Mouse (Mus musculus): ENCODE measurements around the gene Lpcat2.
"Not testable (repeated sequence)": the region's sequence is repeated elsewhere in the genome, so short reads cannot be mapped to it uniquely, and the experiment has no call there.

The Lpcat2 gene

DNA sequence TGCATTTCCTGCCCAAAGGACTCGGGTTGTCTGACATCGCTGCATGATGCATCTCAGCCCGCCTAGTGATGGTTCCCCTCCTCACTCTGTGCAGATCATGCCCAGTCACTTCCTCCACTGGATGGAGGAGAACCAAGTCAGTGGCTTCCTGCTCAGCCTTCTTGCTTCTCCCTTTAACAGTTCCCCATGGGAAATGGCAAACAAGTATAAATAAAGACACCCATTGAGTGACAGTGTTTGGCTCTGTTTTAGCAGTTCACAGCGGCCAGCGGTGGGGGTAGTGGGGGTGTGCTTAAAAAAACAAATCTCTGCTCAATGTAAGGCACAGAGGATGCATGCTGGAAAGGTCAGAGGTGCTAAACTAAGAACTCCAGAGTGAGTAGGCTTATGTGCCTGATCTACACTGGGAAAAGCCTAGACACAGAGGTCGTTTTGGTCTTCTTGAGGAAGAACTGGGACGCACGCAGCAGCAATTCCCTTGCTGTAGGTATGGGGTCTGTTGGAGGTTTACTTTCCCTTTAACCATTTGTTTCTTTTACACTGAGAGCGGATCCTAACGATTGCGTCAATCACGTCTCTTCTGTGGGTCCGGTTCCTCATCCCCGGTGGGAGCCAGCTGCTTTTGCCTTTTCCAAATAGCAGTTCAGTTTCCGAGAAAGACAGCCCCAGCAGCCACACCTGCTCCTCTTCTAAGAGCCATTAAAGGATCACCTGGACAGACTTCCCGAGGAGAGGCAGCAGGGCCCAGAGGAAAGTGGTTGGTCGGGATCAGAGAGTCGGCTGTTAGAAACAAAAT lies 1.8 kb upstream of the Lpcat2 start:
- DNase-seq (ENCODE audit: low read depth, low spot score) = no peak

GRCm38 (mm10) chr8:92854673-92855072 lies 466 bp upstream of the Lpcat2 start:
- DNase-seq (ENCODE audit: low read depth, low spot score) = no peak

GRCm38 (mm10) chr8:92856273-92856986 lies 1.3 kb downstream of the Lpcat2 start:
- no peak for DNase-seq (ENCODE audit: low read depth, low spot score)

DNA sequence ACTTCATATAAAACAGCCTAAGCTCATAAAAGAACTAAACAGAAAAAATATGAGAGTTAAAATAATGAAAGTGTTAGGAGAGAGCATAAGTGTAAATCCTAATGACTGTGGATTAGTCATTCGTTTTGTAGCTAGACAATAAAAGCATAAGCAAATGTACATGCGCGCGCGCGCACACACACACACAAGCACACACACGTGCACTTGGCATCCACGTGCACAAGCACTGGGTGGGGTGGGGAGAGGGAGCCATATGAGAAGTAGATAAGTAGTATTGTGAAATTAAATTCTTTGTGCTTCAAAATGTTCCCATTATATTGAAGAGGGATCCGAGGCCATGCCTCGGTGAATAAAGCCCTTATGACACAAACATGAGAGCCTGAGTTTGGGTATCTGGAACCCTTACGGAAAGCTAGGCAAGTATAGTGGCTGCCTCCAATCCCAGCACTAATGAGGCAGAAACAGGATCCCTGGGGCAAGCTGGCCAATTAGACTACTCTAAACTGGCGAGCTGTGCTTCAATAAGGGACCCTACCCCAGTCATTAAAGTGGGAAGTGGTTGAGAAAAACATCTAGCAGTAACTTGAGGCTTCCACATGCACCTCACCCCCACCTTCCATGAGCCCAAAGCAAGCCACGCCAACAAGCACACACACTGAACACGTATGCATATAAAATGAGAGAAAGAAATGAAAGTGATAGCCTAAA lies 3.5 kb downstream of the Lpcat2 start:
- no peak for DNase-seq (ENCODE audit: low read depth, low spot score)

DNA sequence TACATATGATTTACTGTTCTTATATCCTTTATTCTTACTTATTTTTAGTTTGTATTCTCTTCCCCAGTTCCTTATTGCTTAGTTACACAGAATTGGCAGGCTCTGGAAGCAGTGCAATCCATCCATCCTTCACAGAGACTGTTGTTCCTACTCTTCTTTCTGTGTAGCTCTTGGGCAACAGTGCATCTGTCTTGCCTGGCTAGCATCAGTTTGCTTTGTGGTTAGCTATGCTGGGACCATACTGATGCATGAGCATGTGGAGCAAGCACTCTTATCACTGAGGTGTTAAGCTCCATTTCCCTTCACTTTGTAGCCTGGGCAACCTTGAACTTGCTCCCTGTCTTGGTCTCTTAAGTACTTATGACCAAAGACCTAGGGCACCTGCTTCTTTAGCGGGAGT lies 6.8 kb downstream of the Lpcat2 start:
- DNase-seq (ENCODE audit: low read depth, low spot score) = no peak

- DNase-seq (ENCODE audit: low read depth, low spot score) = no peak
These were observed 15.1 kb downstream of the Lpcat2 start for GRCm38 (mm10) chr8:92870281-92870680.

DNA sequence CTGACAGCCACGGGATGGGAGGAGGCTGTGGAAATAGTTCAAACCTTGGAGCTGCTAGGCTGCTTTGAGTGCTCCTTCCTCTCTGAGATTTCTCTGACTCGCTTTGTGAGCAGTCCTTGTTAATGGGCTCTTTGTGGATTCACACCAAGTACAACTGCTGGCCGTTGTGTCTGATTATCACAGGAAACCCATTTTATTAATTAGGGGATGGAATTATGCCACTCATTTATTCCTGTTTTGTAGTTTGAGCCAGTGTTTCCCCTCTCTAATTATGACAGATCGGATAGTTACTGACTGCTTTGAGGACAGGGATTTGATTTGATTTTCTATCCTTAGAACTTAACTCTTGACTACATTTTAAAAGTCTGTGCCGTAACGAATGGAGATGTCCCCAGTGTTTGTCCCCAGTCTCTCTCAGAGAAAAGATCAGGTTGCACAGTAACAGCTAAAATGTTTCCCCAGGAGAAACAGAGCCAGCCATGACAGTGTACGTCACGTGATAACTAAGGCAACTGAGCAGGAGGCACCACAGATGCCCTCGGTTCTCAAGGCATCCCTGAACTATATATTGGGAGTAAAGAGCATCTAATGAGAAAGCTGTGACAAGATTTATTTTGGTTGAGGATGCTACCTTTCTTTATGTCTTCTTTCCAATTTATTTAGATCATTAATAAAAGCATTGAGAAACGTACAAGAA lies 17.1 kb downstream of the Lpcat2 start:
- DNase-seq (ENCODE audit: low read depth, low spot score) = no peak

DNA sequence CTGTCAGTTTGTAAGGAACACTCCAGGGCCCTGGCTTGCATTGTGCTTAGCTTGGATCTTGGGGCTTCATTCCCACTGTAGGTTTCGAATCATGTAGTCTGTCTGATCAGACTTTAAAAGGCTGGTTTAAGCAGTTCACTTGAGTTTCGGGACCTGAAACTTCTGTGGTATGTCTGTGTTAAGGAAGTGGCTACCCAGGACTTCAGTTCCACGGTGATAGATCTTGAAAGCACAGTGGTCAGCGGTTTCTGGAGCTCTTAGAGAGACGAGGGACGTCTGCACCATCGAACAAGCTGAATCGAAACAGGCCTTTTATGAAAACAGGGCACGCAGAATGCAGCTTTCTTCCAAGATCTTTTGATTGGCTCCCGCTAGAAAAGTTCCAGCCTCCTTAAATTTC lies 20.7 kb downstream of the Lpcat2 start:
- DNase-seq (ENCODE audit: low read depth, low spot score) = no peak

DNA sequence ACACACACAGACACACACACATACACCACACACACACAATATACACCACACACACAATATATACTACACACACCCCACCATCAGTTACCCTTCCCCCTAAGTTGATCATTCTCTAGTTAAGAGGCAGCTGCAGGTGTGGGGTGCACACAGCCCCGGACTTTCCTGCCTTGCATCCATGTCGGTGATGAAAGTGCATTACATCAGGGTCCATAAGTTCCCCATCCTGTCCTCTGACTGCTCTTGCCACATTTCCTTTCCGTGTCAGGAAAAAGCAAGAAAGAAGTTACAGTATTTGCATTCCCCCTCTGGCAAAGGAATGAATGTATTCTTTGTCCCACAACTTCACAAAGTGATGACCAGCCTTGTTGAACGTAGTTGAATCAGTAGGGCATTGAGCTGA lies 26.1 kb downstream of the Lpcat2 start:
- no peak for DNase-seq (ENCODE audit: low read depth, low spot score)

GRCm38 (mm10) chr8:92883771-92884170 lies 28.6 kb downstream of the Lpcat2 start:
- no peak for DNase-seq (ENCODE audit: low read depth, low spot score)

DNA sequence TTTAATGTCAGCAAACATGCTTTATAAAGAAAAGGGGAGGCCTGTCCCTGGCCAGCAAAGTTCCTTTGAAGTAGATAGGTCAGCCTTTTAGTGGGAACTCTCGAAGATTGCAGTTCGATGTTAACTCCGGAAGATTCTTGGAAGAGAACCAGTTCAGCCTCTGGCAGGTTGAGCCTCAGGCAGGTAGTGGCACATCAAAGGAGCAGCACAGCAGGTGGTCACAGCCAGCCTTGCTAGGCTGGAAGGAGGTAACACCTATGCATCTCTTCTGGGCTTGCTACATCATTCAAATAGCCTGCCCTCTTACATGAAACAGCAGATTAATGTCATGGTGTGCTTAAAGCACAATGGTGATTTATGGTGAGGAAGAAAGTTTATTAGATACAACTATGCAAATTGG lies 37.1 kb downstream of the Lpcat2 start:
- not testable (repeated sequence) for DNase-seq (ENCODE audit: low read depth, low spot score)

DNA sequence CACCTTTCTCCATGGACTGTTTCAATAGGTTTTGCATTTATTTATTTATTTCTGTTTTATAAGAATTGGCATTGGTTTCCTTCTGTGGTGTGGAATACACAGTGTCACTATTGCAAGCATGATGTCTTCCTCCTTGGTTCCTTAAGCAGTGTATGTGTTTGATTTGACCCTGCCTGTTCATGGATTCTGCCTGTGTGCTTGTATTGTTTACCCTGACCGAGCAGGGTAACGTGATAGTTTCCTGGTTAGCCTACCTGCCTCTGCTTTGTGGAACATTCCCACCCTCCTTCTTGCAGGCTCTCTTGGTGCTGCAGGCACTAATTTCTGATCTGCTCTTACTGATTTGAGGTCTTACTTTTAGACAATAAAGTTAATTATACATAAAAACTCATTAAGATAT lies 38.7 kb downstream of the Lpcat2 start:
- no peak for DNase-seq (ENCODE audit: low read depth, low spot score)

DNA sequence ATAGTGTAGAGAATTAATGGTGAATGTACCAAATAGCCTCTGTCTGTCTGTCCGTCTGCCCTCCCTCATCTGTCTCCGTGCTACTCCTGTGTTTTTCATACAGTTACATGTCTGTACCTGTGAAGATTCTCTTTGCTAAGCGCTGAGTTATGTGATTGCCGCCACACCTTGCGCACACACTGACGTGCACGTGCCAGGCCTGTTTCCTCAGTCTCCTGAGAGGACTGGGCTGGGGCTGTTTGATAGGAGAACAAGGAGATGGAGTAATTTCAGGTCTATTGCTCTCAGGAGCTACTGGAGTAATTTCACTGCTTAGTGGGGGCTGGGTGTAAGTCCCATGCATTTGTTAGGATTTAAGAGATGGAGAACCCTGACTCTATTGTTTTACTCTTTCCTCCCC lies 39.9 kb downstream of the Lpcat2 start:
- no peak for DNase-seq (ENCODE audit: low read depth, low spot score)

GRCm38 (mm10) chr8:92896056-92896455 lies 40.9 kb downstream of the Lpcat2 start:
- no peak for DNase-seq (ENCODE audit: low read depth, low spot score)

- no peak for DNase-seq (ENCODE audit: low read depth, low spot score)
These were observed 41.5 kb downstream of the Lpcat2 start for GRCm38 (mm10) chr8:92896611-92897010.

- no peak for DNase-seq (ENCODE audit: low read depth, low spot score)
These were observed 42.7 kb downstream of the Lpcat2 start for GRCm38 (mm10) chr8:92897794-92898193.

GRCm38 (mm10) chr8:92899590-92899989 lies 44.5 kb downstream of the Lpcat2 start:
- DNase-seq (ENCODE audit: low read depth, low spot score) = no peak

GRCm38 (mm10) chr8:92901107-92901506 lies 46.0 kb downstream of the Lpcat2 start, which contains the start of gene Capns2:
Gene Capns2, plus strand, starts transcription at chr8:92901407.
- DNase-seq (ENCODE audit: low read depth, low spot score) = no peak

- no peak for DNase-seq (ENCODE audit: low read depth, low spot score)
These were observed 47.8 kb downstream of the Lpcat2 start for GRCm38 (mm10) chr8:92902981-92903380.

GRCm38 (mm10) chr8:92903488-92904135 lies 48.5 kb downstream of the Lpcat2 start:
- no peak for DNase-seq (ENCODE audit: low read depth, low spot score)

DNA sequence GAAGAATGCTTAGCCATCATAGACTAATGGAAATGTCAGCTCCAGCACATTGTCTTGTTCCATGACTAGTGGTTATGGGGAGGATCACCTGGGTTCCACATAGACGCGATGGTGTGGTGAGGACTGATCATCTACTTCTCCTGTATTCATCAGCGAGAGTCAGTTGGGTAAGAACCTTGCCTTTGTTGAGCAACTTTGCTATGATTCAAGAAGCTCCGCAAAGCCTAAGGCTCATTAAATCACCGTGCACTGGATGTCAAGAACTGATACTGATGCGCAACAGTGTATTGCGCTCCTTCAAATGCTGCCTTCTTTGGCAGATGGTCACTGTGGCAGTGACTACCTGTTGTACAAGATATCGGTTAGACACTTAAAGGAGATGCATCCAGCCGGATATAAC lies 51.4 kb downstream of the Lpcat2 start:
- no peak for DNase-seq (ENCODE audit: low read depth, low spot score)
